Mouse (Mus musculus) embryonic facial prominence, embryonic 11.5 days (tissue): ENCODE measurements at regions not wholly inside any gene's neighbourhood (a gene's known extent, or its start where the extent isn't known, plus 50 kb on each side); places are given as distances from the start of the nearest gene placed in this dataset.

Source experiments
- ATAC-seq: fragments of 200-750 bp; cut with Nextera tagmentation; replicated peaks from 2 replicates; pipeline ENCODE4 v1.8.0; 2017; ENCODE audit warnings: low read depth; ENCODE audit not compliant: insufficient number of reproducible peaks, low FRiP score, low TSS enrichment
- DNase-seq: peaks from one replicate; pipeline ENCODE4 v3.0.0-alpha.2; 2015; ENCODE audit warnings: low spot score
- H3K27ac ChIP-seq: fragments of 300-500 bp; sonication (generic); replicated peaks from 2 replicates; pipeline ENCODE4 v1.5.1; 2014; ENCODE audit warnings: mild to moderate bottlenecking, low read depth, low read length, control low read depth
- H3K27me3 ChIP-seq: fragments of 300-500 bp; sonication (generic); 2 replicates; pipeline ENCODE4 v1.6.1; 2014; ENCODE audit warnings: mild to moderate bottlenecking, low read length, moderate library complexity, mixed read lengths; ENCODE audit not compliant: control insufficient read depth, insufficient read depth
- H3K36me3 ChIP-seq: fragments of 300-500 bp; sonication (generic); replicated peaks from 2 replicates; pipeline ENCODE4 v1.6.1; 2014; ENCODE audit warnings: low read depth, mild to moderate bottlenecking, low read length, moderate library complexity, mixed read lengths; ENCODE audit not compliant: control insufficient read depth, insufficient read depth
- H3K4me1 ChIP-seq: fragments of 300-500 bp; sonication (generic); 2 replicates; pipeline ENCODE4 v1.6.1; 2014; ENCODE audit warnings: low read length, mixed read lengths; ENCODE audit not compliant: control insufficient read depth, insufficient read depth
- H3K4me2 ChIP-seq: fragments of 300-500 bp; sonication (generic); 2 replicates; pipeline ENCODE4 v1.6.1; 2014; ENCODE audit warnings: low read depth, mild to moderate bottlenecking, control low read depth, low read length, moderate library complexity
- H3K4me3 ChIP-seq: fragments of 300-500 bp; sonication (generic); 2 replicates; pipeline ENCODE4 v1.5.1; 2014; ENCODE audit warnings: low read depth, low read length, control low read depth
- H3K9ac ChIP-seq: fragments of 300-500 bp; sonication (generic); replicated peaks from 2 replicates; pipeline ENCODE4 v1.6.1; 2014; ENCODE audit warnings: mild to moderate bottlenecking, control low read depth, low read length
- H3K9me3 ChIP-seq: fragments of 300-500 bp; sonication (generic); replicated peaks from 2 replicates; pipeline ENCODE4 v1.6.1; 2016; ENCODE audit warnings: mild to moderate bottlenecking, low read length, inconsistent platforms, mixed read lengths; ENCODE audit not compliant: control insufficient read depth
- WGBS: fragments of 180-500 bp; shearing (Covaris S2); extraction: QIAGEN DNeasy Blood & Tissue Kit; methylation state at CpG from one replicate; pipeline ENCODE4 v1.1.7; 2014; 5-methylcytosine and 5-hydroxymethylcytosine counted together

- H3K9me3 ChIP-seq = no peaks in the 10 kb centered on the region
- no peak overlapping the region for H3K4me2 ChIP-seq
- no peaks in the 10 kb centered on the region for H3K27me3 ChIP-seq
- H3K4me3 ChIP-seq = no peak overlapping the region
- ATAC-seq = no peak; the same call in 1 of the 2 replicates
- no peak overlapping the region for H3K9ac ChIP-seq
- DNase-seq = peak; percentile 54
- no peak overlapping the region for H3K27ac ChIP-seq
- no peaks in the 10 kb centered on the region for H3K4me1 ChIP-seq
- H3K36me3 ChIP-seq = no peaks in the 10 kb centered on the region
- 34% methylated on average over 11 of the region's 11 CpGs for whole genome bisulfite sequencing
These were observed 75.0 kb downstream of the Fam110c start for GRCm38 (mm10) chr12:31148417-31149356.

GRCm38 (mm10) chr12:31153720-31154119, 80.1 kb downstream of the Fam110c start:
- Histone ChIP-seq H3K27me3 (no peaks in the 10 kb centered on the region), H3K27ac (no peak overlapping the region), H3K36me3 (no peaks in the 10 kb centered on the region), H3K9me3 (no peaks in the 10 kb centered on the region), H3K4me3 (no peak overlapping the region), H3K4me2 (no peak overlapping the region), H3K4me1 (no peaks in the 10 kb centered on the region), H3K9ac (no peak overlapping the region)
- ATAC-seq (no peak), DNase-seq (no peak)
- WGBS = 81% methylated on average over 2 of the region's 2 CpGs

GRCm38 (mm10) chr12:31154608-31155011, 80.9 kb downstream of the Fam110c start:
- Histone ChIP-seq H3K36me3 (no peaks in the 10 kb centered on the region), H3K27ac (no peak overlapping the region), H3K4me3 (no peak overlapping the region), H3K4me2 (no peak overlapping the region), H3K9ac (no peak overlapping the region), H3K27me3 (no peaks in the 10 kb centered on the region), H3K4me1 (no peaks in the 10 kb centered on the region), H3K9me3 (no peaks in the 10 kb centered on the region)
- no peak for DNase-seq
- WGBS = 50% methylated on average over 5 of the region's 5 CpGs
- no peak for ATAC-seq

- no peak overlapping the region for H3K4me2 ChIP-seq
- no peak for ATAC-seq
- WGBS = 59% methylated on average over 13 of the region's 13 CpGs
- no peaks in the 10 kb centered on the region for H3K27me3 ChIP-seq
- no peaks in the 10 kb centered on the region for H3K36me3 ChIP-seq
- H3K4me3 ChIP-seq = no peak overlapping the region
- H3K4me1 ChIP-seq = no peaks in the 10 kb centered on the region
- no peak for DNase-seq
- no peak overlapping the region for H3K27ac ChIP-seq
- H3K9me3 ChIP-seq = no peaks in the 10 kb centered on the region
- no peak overlapping the region for H3K9ac ChIP-seq
These were observed 82.6 kb downstream of the Fam110c start for GRCm38 (mm10) chr12:31156154-31156720.

- 88% methylated on average over 3 of the region's 3 CpGs for WGBS
- ATAC-seq (no peak), DNase-seq (no peak)
- H3K9ac ChIP-seq = no peak overlapping the region
- H3K36me3 ChIP-seq = no peaks in the 10 kb centered on the region
- no peaks in the 10 kb centered on the region for H3K4me1 ChIP-seq
- no peak overlapping the region for H3K4me3 ChIP-seq
- no peak overlapping the region for H3K27ac ChIP-seq
- no peak overlapping the region for H3K4me2 ChIP-seq
- no peaks in the 10 kb centered on the region for H3K9me3 ChIP-seq
- no peaks in the 10 kb centered on the region for H3K27me3 ChIP-seq
These were observed 83.1 kb upstream of the Gm6993 start for GRCm38 (mm10) chr12:31157453-31157852.

GRCm38 (mm10) chr12:31157890-31158289, 82.7 kb upstream of the Gm6993 start:
- no peaks in the 10 kb centered on the region for H3K4me1 ChIP-seq
- no peaks in the 10 kb centered on the region for H3K9me3 ChIP-seq
- H3K9ac ChIP-seq = no peak overlapping the region
- H3K36me3 ChIP-seq = no peaks in the 10 kb centered on the region
- no peak overlapping the region for H3K4me2 ChIP-seq
- H3K4me3 ChIP-seq = no peak overlapping the region
- 80% methylated on average over 1 of the region's 1 CpGs for WGBS
- DNase-seq (no peak), ATAC-seq (no peak)
- H3K27ac ChIP-seq = no peak overlapping the region
- H3K27me3 ChIP-seq = no peaks in the 10 kb centered on the region

GRCm38 (mm10) chr12:31158885-31159284, 81.7 kb upstream of the Gm6993 start:
- WGBS = 87% methylated on average over 4 of the region's 4 CpGs
- H3K36me3 ChIP-seq = no peaks in the 10 kb centered on the region
- no peak overlapping the region for H3K4me3 ChIP-seq
- no peaks in the 10 kb centered on the region for H3K27me3 ChIP-seq
- ATAC-seq (no peak), DNase-seq (no peak)
- no peaks in the 10 kb centered on the region for H3K9me3 ChIP-seq
- H3K4me1 ChIP-seq = no peaks in the 10 kb centered on the region
- no peak overlapping the region for H3K4me2 ChIP-seq
- no peak overlapping the region for H3K9ac ChIP-seq
- H3K27ac ChIP-seq = no peak overlapping the region

- no peak for ATAC-seq
- Histone ChIP-seq H3K4me2 (no peak overlapping the region), H3K4me3 (no peak overlapping the region), H3K9ac (no peak overlapping the region), H3K27ac (no peak overlapping the region), H3K27me3 (no peaks in the 10 kb centered on the region), H3K9me3 (no peaks in the 10 kb centered on the region), H3K36me3 (no peaks in the 10 kb centered on the region), H3K4me1 (no peaks in the 10 kb centered on the region)
- DNase-seq = no peak
- 87% methylated on average over 7 of the region's 7 CpGs for WGBS
These were observed 81.2 kb upstream of the Gm6993 start for GRCm38 (mm10) chr12:31159378-31159777.
